Mouse (Mus musculus) stomach, embryonic 14.5 days (tissue): Measurements from ENCODE around the gene Vamp1. TPM values are rescaled to one million over a fixed set of nuclear protein-coding genes. Genes with fewer than 3 reads are reported as not detected.

Experiments used
- ATAC-seq: fragments of 200-750 bp; cut with Nextera tagmentation; 2 replicates; pipeline ENCODE4 v1.8.0; 2017; ENCODE audit warnings: low read depth, moderate TSS enrichment; ENCODE audit not compliant: insufficient number of reproducible peaks, insufficient read depth, low FRiP score
- H3K27ac ChIP-seq: fragments of 300-500 bp; sonication (generic); 2 replicates; pipeline ENCODE4 v1.5.1; 2014; ENCODE audit warnings: mild to moderate bottlenecking, low read length, moderate library complexity, mixed read lengths
- H3K27me3 ChIP-seq: fragments of 300-500 bp; sonication (generic); 2 replicates; pipeline ENCODE4 v1.6.1; 2014; ENCODE audit warnings: low read length, control low read depth, mixed read lengths; ENCODE audit not compliant: control insufficient read depth, insufficient read depth
- H3K36me3 ChIP-seq: fragments of 300-500 bp; sonication (generic); 2 replicates; pipeline ENCODE4 v1.6.1; 2014; ENCODE audit warnings: mild to moderate bottlenecking, control low read depth, low read length, moderate library complexity, mixed read lengths; ENCODE audit not compliant: control insufficient read depth, insufficient read depth
- H3K4me1 ChIP-seq: fragments of 300-500 bp; sonication (generic); 2 replicates; pipeline ENCODE4 v1.6.1; 2014; ENCODE audit warnings: low read length, control low read depth, mixed read lengths; ENCODE audit not compliant: control insufficient read depth, insufficient read depth
- H3K4me2 ChIP-seq: fragments of 300-500 bp; sonication (generic); replicated peaks from 2 replicates; pipeline ENCODE4 v1.6.1; 2014; ENCODE audit warnings: low read depth, low read length, control low read depth
- H3K4me3 ChIP-seq: fragments of 300-500 bp; sonication (generic); 2 replicates; pipeline ENCODE4 v1.5.1; 2014; ENCODE audit warnings: low read depth, low read length, control low read depth
- H3K9ac ChIP-seq: fragments of 300-500 bp; sonication (generic); replicated peaks from 2 replicates; pipeline ENCODE4 v1.6.1; 2014; ENCODE audit warnings: low read depth, mild to moderate bottlenecking, control low read depth, low read length, moderate library complexity, mixed read lengths
- H3K9me3 ChIP-seq: fragments of 300-500 bp; sonication (generic); 2 replicates; pipeline ENCODE4 v1.6.1; 2016; ENCODE audit warnings: low read depth, low read length, control low read depth; ENCODE audit not compliant: control insufficient read depth
- WGBS: fragments of 180-500 bp; shearing (Covaris S2); extraction: QIAGEN DNeasy Blood & Tissue Kit; methylation state at CpG from one replicate; pipeline ENCODE4 v1.1.7; 2014; 5-methylcytosine and 5-hydroxymethylcytosine counted together
- polyA plus RNA-seq: library from polyadenylated mRNA; unstranded; fragments of >200 nt; fragmentation: Nextera tagmentation; extraction: Ambion mirVana; gene quantifications from 2 replicates; pipeline ENCODE4 v1.2.1, GENCODE M21; 2014

Gene Vamp1
- polyA plus RNA-seq, 1 experiment from 2014 or later: 3.4 TPM

- Histone ChIP-seq H3K4me3 (no peak overlapping the region), H3K4me1 (no peaks in the 10 kb centered on the region), H3K9me3 (no peaks in the 10 kb centered on the region), H3K36me3 (peaks cover 90% of the 10 kb centered on the region), H3K4me2 (no peak overlapping the region), H3K27ac (no peak overlapping the region), H3K9ac (no peak overlapping the region), H3K27me3 (no peaks in the 10 kb centered on the region)
- ATAC-seq: no peak
- WGBS: 89% methylated on average over 7 of the region's 7 CpGs
Observed at GRCm38 (mm10) chr6:125179601-125180000, 35.8 kb upstream of the Vamp1 start.

- no peak overlapping the region for H3K4me2 ChIP-seq
- no peaks in the 10 kb centered on the region for H3K4me1 ChIP-seq
- 85% methylated on average over 5 of the region's 5 CpGs for WGBS
- H3K36me3 ChIP-seq: peaks cover 91% of the 10 kb centered on the region
- H3K9ac ChIP-seq: no peak overlapping the region
- H3K4me3 ChIP-seq: no peak overlapping the region
- H3K27ac ChIP-seq: no peak overlapping the region
- H3K9me3 ChIP-seq: no peaks in the 10 kb centered on the region
- no peak for ATAC-seq
- H3K27me3 ChIP-seq: no peaks in the 10 kb centered on the region
Observed at GRCm38 (mm10) chr6:125182133-125182532, 33.2 kb upstream of the Vamp1 start.

- no peak overlapping the region for H3K9ac ChIP-seq
- H3K4me1 ChIP-seq: no peaks in the 10 kb centered on the region
- no peaks in the 10 kb centered on the region for H3K9me3 ChIP-seq
- no peaks in the 10 kb centered on the region for H3K27me3 ChIP-seq
- H3K27ac ChIP-seq: no peak overlapping the region
- H3K4me2 ChIP-seq: no peak overlapping the region
- 90% methylated on average over 10 of the region's 10 CpGs for WGBS
- peaks cover 79% of the 10 kb centered on the region for H3K36me3 ChIP-seq
- no peak for ATAC-seq
- no peak overlapping the region for H3K4me3 ChIP-seq
Observed at GRCm38 (mm10) chr6:125186203-125186602, 29.1 kb upstream of the Vamp1 start.

DNA sequence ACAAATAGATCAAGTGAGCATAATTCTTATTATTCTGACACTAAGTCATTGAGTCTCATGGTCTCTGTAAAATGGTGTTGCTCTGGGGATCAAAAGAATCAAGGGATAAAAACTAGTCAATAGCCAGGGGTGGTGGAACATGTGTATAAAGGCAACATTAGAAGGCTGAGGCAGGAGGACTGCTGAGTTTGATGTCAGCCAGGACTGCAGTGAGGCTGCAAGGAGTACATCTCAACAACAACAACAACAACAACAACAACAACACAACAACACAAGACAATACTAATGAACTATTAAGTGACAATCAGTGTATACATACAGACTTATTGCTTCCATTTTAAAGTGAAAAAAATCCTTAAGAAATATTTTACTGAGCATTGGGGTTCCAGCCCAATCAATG is 24.5 kb upstream of the Vamp1 start:
- no peaks in the 10 kb centered on the region for H3K27me3 ChIP-seq
- H3K36me3 ChIP-seq: peaks cover 53% of the 10 kb centered on the region
- peak overlapping the region; percentile 56 for H3K9ac ChIP-seq
- peak overlapping the region; percentile 55 for H3K4me3 ChIP-seq
- peaks cover 3% of the 10 kb centered on the region; the same call in 1 of the 2 replicates for H3K4me1 ChIP-seq
- ATAC-seq: no peak
- peak overlapping the region; percentile 55 for H3K4me2 ChIP-seq
- no peaks in the 10 kb centered on the region for H3K9me3 ChIP-seq
- H3K27ac ChIP-seq: peak overlapping the region; percentile 96

GRCm38 (mm10) chr6:125191332-125192015 is 23.9 kb upstream of the Vamp1 start, which contains the start of the genes Ncapd2 and Mrpl51:
Gene Ncapd2 (minus strand): TSS chr6:125191701.
Gene Mrpl51 (plus strand): TSS chr6:125191801.
- H3K27ac ChIP-seq: peak within 1 kb of the TSS; percentile 96
- peak; percentile 98 for ATAC-seq
- H3K9me3 ChIP-seq: no peaks in the 10 kb centered on the region
- H3K4me1 ChIP-seq: peaks cover 3% of the 10 kb centered on the region; the same call in 1 of the 2 replicates
- peak within 1 kb of the TSS; percentile 55 for H3K4me3 ChIP-seq
- H3K36me3 ChIP-seq: peaks cover 46% of the 10 kb centered on the region
- peak within 1 kb of the TSS; percentile 69 for H3K9ac ChIP-seq
- no peaks in the 10 kb centered on the region for H3K27me3 ChIP-seq
- WGBS: under 1% methylated on average over 54 of the region's 54 CpGs
- H3K4me2 ChIP-seq: peak within 1 kb of the TSS; percentile 94

GRCm38 (mm10) chr6:125192016-125192714 is 23.2 kb upstream of the Vamp1 start:
- WGBS: under 1% methylated on average over 34 of the region's 34 CpGs
- Histone ChIP-seq H3K27ac (peak overlapping the region; percentile 96), H3K27me3 (no peaks in the 10 kb centered on the region), H3K9ac (peak overlapping the region; percentile 69), H3K9me3 (no peaks in the 10 kb centered on the region), H3K4me1 (peaks cover 3% of the 10 kb centered on the region; the same call in 1 of the 2 replicates), H3K4me3 (peak overlapping the region; percentile 55), H3K36me3 (peaks cover 39% of the 10 kb centered on the region), H3K4me2 (peak overlapping the region; percentile 94)
- peak; percentile 92 for ATAC-seq

GRCm38 (mm10) chr6:125192841-125193240 is 22.5 kb upstream of the Vamp1 start:
- Histone ChIP-seq H3K4me3 (peak overlapping the region; percentile 55), H3K27me3 (no peaks in the 10 kb centered on the region), H3K9me3 (no peaks in the 10 kb centered on the region), H3K4me2 (peak overlapping the region; percentile 94), H3K9ac (peak overlapping the region; percentile 69), H3K27ac (peak overlapping the region; percentile 96), H3K4me1 (peaks cover 3% of the 10 kb centered on the region; the same call in 1 of the 2 replicates), H3K36me3 (peaks cover 32% of the 10 kb centered on the region)
- WGBS: 37% methylated on average over 5 of the region's 5 CpGs
- ATAC-seq: no peak

- no peak for ATAC-seq
- H3K9me3 ChIP-seq: no peaks in the 10 kb centered on the region
- H3K4me1 ChIP-seq: peaks cover 3% of the 10 kb centered on the region; the same call in 1 of the 2 replicates
- H3K27ac ChIP-seq: no peak overlapping the region
- H3K4me3 ChIP-seq: no peak overlapping the region
- H3K36me3 ChIP-seq: peaks cover 28% of the 10 kb centered on the region
- no peak overlapping the region for H3K4me2 ChIP-seq
- no peaks in the 10 kb centered on the region for H3K27me3 ChIP-seq
- 55% methylated on average over 7 of the region's 7 CpGs for WGBS
- no peak overlapping the region for H3K9ac ChIP-seq
Observed at GRCm38 (mm10) chr6:125193390-125193789, 22.0 kb upstream of the Vamp1 start.
